ENCODE assay signal across 19 mouse cellular contexts in the genomic region with DNA sequence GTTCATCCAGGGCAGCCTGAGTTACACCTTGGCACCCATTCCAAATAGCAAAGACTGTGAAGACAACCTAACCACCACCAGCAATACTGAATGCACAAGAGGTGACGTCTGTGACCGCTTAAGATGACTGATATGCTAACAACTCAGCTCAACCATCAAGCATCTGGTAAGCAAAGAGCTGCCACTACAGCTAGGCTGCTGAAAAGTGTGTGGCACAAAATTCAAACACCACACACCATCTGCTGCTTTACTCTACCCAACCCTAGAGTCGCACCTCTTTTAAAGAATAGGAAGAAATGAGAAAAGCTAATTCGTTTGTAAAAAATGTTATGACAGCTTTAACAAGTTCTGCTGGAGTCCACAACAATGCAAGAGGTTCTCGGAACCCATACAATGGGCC. TPM values are rescaled to one million over a fixed set of nuclear protein-coding genes. Genes with fewer than 3 reads are reported as not detected.
DNase-seq lines count a peak whose midpoint lies in the region; ATAC-seq lines count a peak whose summit lies in the region.
"Had no signal": no experiment of that assay in that cellular context is flagged by ENCODE, and none has a peak within 500 bp of the region (broad histone marks: within the 10 kb centered on the region; RNA-seq: fewer than 3 reads in every experiment).

No protein-coding gene starts in this region.

- H3K4me1 ChIP-seq in heart, embryonic 13.5 days: peaks cover 9% of the 10 kb centered on the region
- H3K4me1 ChIP-seq: embryonic facial prominence, embryonic 13.5 days; forebrain, embryonic 12.5 days; hindbrain, embryonic 15.5 days had no signal

- peaks cover 71% of the 10 kb centered on the region for H3K36me3 ChIP-seq in heart, embryonic 13.5 days

- H3K9me3 ChIP-seq in heart, embryonic 13.5 days: no peaks in the 10 kb centered on the region
- H3K9me3 ChIP-seq: embryonic facial prominence, embryonic 13.5 days; forebrain, embryonic 12.5 days; hindbrain, embryonic 15.5 days had no signal

- intact Hi-C loops in heart, postnatal 14 days (cut with DNase I): no loop called here

- ATAC-seq in heart, embryonic 13.5 days (ENCODE audit: extremely low read depth, insufficient number of reproducible peaks, low FRiP score, low TSS enrichment): no peak
- ATAC-seq: forebrain, embryonic 16.5 days had no signal

- peak overlapping the region; percentile 2; the same call in 1 of the 2 replicates for H3K27ac ChIP-seq in heart, embryonic 13.5 days (replicated peaks)
- H3K27ac ChIP-seq: embryonic facial prominence, embryonic 13.5 days; forebrain, embryonic 12.5 days; heart, adult 2 months; hindbrain, embryonic 15.5 days had no signal

- no peak overlapping the region for H3K4me3 ChIP-seq in heart, embryonic 13.5 days
- H3K4me3 ChIP-seq: embryonic facial prominence, embryonic 13.5 days; forebrain, embryonic 12.5 days; heart, adult 2 months; hindbrain, embryonic 15.5 days had no signal

- DNase-seq in heart, postnatal 14 days: no peak
- peak; percentile 22 for DNase-seq in layer of hippocampus, adult 11-12 months (ENCODE audit: low spot score)
- no peak for DNase-seq in layer of hippocampus, postnatal 25 days (ENCODE audit: extremely low spot score in 1 of 2, low spot score in 1 of 2)
- peak; percentile 22 for DNase-seq in right cerebral cortex, adult 18-20 months
- DNase-seq in right cerebral cortex, postnatal 25 days: no peak
- peak; percentile 27 for DNase-seq in telencephalon, adult 2 months (ENCODE audit: low read depth, low spot score)
- no peak for DNase-seq in gastrocnemius, adult 18-20 months (ENCODE audit: low spot score)
- DNase-seq: adrenal gland, postnatal 10 days; cerebellum, adult 18-20 months; cerebellum, adult 9-11 months; cerebellum, postnatal 36 days; gastrocnemius, postnatal 36 days; heart, adult 2 months had no signal

- no peak overlapping the region for H3K4me2 ChIP-seq in heart, embryonic 13.5 days
- H3K4me2 ChIP-seq: embryonic facial prominence, embryonic 13.5 days; forebrain, embryonic 12.5 days; heart, embryonic 11.5 days; hindbrain, embryonic 15.5 days had no signal

- 73% methylated on average over 5 of the region's 5 CpGs for WGBS in heart, embryonic 13.5 days

- no peak overlapping the region for H3K9ac ChIP-seq in heart, embryonic 13.5 days
- H3K9ac ChIP-seq: embryonic facial prominence, embryonic 13.5 days; forebrain, embryonic 12.5 days; hindbrain, embryonic 15.5 days had no signal

- H3K27me3 ChIP-seq in heart, embryonic 13.5 days (replicated peaks): no peaks in the 10 kb centered on the region
- H3K27me3 ChIP-seq: embryonic facial prominence, embryonic 13.5 days; forebrain, embryonic 12.5 days; hindbrain, embryonic 15.5 days had no signal

RNA-seq across cellular contexts. Expression of a gene that starts 34.7 kb away (rescaled TPM):
- polyA plus RNA-seq in heart, embryonic 13.5 days (2015; fragmentation: Nextera tagmentation; extraction: Ambion mirVana): 24.2 and 26.3 TPM in 2 replicates
- total RNA-seq in heart, postnatal 14 days (2021): 10 to 100 TPM; 25.9 to 31.3 TPM
- total RNA-seq in layer of hippocampus, postnatal 25 days (2021): 10 to 100 TPM; 24.3 to 26.4 TPM
- total RNA-seq in gastrocnemius, adult 18-20 months (2021): 10 to 100 TPM; 37.0 to 39.0 TPM

Comparison
In these comparisons a context has a peak if more than half of its experiments do, and no peak if none do; other contexts are left out.
1. DNase-seq: peak in layer of hippocampus, adult 11-12 months (single experiment), right cerebral cortex, adult 18-20 months (single experiment) and telencephalon, adult 2 months (single experiment); none in heart, postnatal 14 days (0 of 2), layer of hippocampus, postnatal 25 days (0 of 2), right cerebral cortex, postnatal 25 days (single experiment) and gastrocnemius, adult 18-20 months (single experiment).